Mouse (Mus musculus) bone marrow, adult 2 months (tissue): ENCODE data around the gene Xrcc4.

Experiments
- CTCF ChIP-seq: fragments of 200-500 bp; IDR thresholded peaks from 2 replicates; pipeline ENCODE4 v1.5.1; 2011; ENCODE audit warnings: low read length, control low read depth; ENCODE audit not compliant: control insufficient read depth, insufficient read depth
- POLR2A ChIP-seq: fragments of 200-500 bp; IDR thresholded peaks from 2 replicates; pipeline ENCODE4 v1.6.1; 2011; ENCODE audit warnings: low read depth, mild to moderate bottlenecking, control low read depth, low read length, borderline replicate concordance; ENCODE audit not compliant: control insufficient read depth

DNA sequence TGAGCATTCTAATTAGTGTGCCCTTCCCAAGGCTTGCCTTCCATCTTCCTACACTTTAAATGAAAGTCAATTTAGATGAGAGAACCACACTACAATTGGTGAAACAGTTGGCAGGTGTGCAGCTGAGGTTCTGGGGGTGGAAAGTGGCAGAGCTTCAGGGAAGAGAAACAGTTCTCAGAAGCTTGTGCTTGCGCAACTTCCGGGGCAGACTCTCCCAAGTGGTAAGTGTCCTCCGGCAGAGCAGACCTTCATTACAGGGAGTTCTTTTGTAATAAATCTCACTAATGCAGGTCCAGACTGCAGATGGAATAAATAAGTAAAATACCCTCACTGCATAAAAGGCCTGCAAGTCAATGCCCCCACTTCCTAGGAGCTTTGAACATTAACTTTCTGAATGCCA lies 323.4 kb downstream of the Xrcc4 start:
- TF ChIP-seq CTCF (no peak), POLR2A (no peak)
